Mouse (Mus musculus): ENCODE data around the gene Mmd2.

Mmd2 gene

GRCm38 (mm10) chr5:142608989-142609325 is 357 bp upstream of the Mmd2 start:
- no peak for DNase-seq (ENCODE audit: low spot score)

DNA sequence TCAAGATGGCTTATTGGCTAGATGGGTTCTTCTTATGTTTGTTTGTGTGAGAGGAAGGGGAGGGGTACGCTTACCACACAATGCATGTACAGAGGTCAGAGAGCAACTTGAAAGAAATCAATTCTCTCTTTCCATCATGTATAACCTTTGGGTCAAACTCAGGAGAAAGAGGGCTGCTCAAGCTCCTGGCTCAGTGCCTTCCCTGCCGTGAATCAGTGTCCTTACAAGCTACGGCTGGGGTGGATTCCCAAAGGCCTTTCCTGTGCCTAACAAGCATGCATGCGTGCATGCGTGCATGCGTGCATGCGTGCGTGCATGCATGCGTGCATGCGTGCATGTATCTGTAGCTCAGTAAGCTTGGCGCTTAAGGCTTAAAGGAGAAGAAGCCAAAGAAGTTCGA is 3.3 kb downstream of the Mmd2 start:
- DNase-seq (ENCODE audit: low spot score): no peak

DNA sequence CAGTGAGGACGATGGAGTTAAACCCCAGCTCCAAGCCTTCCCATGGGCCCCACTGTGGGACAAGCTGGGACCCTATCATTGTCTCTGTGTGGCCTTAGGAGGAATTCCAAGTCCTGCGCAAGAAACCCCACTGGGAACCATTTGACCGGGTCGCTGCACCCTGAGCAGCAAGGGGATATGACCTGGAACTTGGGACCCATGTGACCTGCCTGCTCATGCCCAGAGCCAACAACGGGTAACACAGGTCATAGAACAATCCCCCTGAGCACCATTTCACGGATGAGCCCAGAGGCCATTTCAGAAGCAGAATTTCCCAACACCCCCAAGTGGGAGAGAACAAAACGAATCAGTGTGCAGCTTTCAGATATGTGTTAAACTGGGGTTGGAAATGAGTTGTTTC is 4.2 kb downstream of the Mmd2 start:
- no peak for DNase-seq (ENCODE audit: low spot score)

DNA sequence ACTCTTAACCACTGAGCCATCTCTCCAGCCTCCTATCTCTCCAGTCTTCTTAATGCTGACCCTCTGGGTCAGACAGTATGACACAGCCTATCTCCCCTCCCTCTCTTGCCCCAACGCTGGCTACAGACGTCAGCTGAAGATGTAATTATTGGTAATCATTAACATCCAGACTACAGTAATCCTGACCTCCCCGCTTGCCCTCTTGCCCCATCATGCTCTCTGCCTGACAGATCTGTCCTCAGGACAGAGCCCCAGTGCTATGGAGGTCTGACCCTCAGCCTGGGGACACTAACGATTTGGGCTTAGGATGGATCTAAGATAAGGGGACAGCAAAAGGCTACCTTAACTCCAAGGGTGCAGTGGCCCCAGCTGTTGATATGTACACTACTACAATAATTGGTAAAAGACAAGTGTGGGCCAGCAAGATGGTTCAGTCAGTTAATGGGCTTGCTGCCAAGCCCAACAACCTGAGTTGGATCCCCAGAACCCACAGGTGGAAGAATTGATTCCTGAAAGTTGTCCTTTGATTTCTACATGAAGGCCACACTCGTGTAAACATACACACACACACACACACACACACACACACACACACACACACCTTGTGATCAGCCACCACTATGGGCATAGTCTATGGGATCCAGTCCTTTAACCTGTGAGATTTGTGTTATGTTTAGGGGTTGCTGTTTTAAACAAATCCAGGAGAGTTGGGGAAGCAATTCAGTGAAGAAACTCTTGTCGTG is 10.8 kb downstream of the Mmd2 start:
- no peak for DNase-seq (ENCODE audit: low spot score)

- DNase-seq (ENCODE audit: low spot score): no peak
These were observed 11.9 kb downstream of the Mmd2 start for GRCm38 (mm10) chr5:142596723-142597122.

GRCm38 (mm10) chr5:142595698-142596097 is 12.9 kb downstream of the Mmd2 start:
- no peak for DNase-seq (ENCODE audit: low spot score)

GRCm38 (mm10) chr5:142590953-142591616 is 17.5 kb downstream of the Mmd2 start:
- no peak for DNase-seq (ENCODE audit: low spot score)

- no peak for DNase-seq (ENCODE audit: low spot score)
These were observed 24.9 kb downstream of the Mmd2 start for GRCm38 (mm10) chr5:142583616-142584126.

DNA sequence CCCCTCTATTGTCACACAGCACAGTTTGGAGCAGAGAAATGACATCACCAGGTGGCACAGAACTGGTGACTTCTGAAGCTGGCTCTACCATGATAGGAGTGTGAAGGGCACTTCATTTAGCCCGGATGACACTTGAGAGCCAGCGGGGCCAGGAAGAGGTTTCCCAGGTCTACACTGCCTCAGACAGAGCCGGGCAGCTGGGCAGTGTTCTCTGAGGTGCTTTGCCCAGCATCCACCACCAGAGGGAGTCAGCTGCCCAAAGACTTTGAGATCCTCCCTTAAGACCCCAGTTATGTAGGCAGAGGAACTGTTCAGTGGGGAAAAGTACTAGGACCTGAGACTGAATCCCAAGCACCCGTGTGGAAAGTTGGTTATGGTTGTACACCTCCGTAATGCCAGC is 27.1 kb downstream of the Mmd2 start:
- DNase-seq (ENCODE audit: low spot score): no peak

GRCm38 (mm10) chr5:142578192-142578591 is 30.4 kb downstream of the Mmd2 start:
- no peak for DNase-seq (ENCODE audit: low spot score)

DNA sequence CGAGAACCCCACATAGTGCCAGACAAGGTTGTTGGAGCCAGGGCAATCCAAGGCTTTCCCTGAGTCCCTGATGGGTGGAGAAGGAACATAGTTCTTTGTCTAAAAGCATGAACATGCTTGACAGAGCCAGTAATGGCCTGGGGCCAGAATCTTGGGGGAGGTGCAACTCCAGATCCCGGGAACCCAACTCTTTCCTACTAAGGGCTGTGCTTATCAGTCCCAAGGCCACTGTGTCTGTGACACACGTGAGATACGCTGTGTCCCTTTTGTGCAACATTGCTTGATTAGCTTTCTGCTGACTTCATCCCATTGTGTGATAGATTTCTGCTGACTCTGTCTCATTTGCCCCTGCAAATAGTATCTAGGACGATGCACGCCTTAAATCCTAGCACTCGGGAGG is 31.8 kb downstream of the Mmd2 start:
- no peak for DNase-seq (ENCODE audit: low spot score)

GRCm38 (mm10) chr5:142574323-142575057 is 34.1 kb downstream of the Mmd2 start:
- no peak for DNase-seq (ENCODE audit: low spot score)

GRCm38 (mm10) chr5:142564606-142565005 is 44.0 kb downstream of the Mmd2 start:
- no peak for DNase-seq (ENCODE audit: low spot score)

- no peak for DNase-seq (ENCODE audit: low spot score)
These were observed 48.3 kb downstream of the Mmd2 start for GRCm38 (mm10) chr5:142560261-142560660.

DNA sequence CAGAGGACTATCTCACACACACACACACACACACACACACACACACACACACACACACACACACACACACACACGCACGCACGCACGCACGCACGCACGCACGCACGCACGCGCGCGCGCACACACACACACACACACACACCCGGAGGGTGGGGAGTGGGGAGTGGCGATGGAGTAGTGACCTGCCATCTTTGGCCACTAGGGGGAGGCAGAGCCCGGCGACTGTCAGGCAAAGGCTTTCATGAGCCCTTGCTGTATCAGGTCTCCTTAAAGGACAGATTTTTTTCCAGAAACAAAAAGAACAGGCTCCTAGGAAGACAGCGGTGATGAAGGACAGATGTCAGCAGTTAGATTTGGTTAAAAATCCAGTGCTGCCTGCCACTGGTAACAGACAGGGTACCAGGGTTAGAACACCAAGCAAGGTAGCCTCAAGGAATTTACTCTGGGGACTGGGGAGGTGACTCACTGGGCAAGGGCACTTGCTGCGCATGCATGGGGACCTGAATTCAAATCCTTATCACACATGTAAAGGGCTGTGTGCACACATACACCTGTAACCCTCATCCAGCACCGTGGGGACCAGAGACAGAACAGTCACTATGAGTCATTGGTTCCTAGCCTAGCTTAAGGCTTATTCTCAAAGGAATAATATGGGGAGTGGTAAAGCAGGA is 51.1 kb downstream of the Mmd2 start:
- DNase-seq (ENCODE audit: low spot score): peak; percentile 25

- DNase-seq (ENCODE audit: low spot score): no peak
These were observed 51.9 kb downstream of the Mmd2 start for GRCm38 (mm10) chr5:142556721-142557120.

DNA sequence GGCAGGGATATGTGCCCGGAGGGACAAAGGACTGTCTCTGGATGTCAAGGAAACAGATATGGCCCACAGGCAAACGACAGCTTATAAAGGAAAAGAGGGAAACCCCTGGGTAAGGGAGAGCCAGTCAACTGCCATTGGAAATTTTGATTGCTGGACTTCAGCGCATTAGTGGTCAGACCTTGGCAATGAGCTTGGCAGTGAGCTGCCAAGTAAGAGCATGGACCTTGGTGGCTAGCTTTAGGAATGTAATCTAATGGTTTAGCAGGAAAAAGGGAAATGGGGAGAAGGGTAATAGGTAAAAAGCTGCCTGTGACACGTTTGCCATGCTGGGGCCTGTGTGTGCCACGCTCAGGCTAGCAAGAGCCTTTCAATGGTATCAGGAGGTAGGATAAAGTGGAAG is 52.7 kb downstream of the Mmd2 start:
- no peak for DNase-seq (ENCODE audit: low spot score)

DNA sequence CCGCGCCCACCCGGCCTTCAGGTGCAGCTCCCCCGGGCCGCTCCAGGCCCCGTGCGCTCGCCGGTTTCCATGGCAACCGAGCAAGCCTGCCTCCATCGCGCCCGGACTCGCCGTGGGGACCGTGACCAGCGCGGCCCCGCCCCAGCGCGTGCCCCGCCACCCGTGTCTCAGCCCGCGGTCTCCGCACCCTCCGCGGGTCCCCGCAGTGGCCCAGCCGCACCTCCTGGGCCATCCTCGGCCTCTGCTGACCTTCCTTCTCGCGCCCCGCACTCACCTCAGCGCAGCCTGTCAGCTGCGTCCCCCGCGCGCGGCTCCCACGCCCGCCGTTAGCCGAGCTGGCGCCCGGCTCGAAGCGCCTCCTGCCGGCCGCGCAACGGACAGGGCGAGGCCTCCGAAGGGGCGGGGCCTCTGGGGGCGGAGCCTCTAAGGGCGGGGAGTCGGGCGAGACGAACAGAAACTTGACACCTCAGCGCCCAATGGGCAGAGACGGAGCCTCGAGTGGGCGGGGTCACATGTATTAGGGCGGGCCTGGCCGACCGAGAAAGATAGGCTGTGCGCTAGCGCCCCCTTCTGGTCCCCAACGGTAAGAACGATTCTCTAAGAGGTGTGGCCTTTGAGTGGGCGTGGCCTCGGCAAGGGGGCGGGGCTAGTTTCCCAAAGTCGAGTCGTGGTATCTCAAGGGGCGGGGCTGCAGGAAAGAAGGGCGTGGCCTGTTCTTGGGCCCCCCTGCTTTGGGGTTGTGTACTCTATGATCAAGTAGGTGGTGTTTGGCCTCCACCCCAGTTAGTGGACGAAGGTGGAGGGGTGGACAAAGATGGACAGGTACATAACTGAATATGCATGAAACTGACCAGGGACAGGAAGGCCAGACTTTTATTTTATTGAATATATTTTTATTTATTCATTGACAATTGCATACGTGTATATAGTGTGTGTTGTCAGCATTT is 57.6 kb downstream of the Mmd2 start, which contains the start of gene Radil:
Gene Radil (minus strand): TSS at position 393 of the 947 bp plus-strand sequence.
- peak; percentile 94 for DNase-seq (ENCODE audit: low spot score)

- DNase-seq (ENCODE audit: low spot score): no peak
These were observed 58.5 kb downstream of the Mmd2 start for GRCm38 (mm10) chr5:142549961-142550705.

- DNase-seq (ENCODE audit: low spot score): no peak
These were observed 59.2 kb downstream of the Mmd2 start for GRCm38 (mm10) chr5:142549441-142549840.
